Mouse (Mus musculus) activated CD4-positive, CD25-positive, alpha-beta regulatory T cell, adult 9 weeks (primary cell): ENCODE measurements around the gene 7530416G11Rik. TPM values are rescaled to one million over a fixed set of nuclear protein-coding genes. Genes with fewer than 3 reads are reported as not detected.

Experiments used
- polyA plus RNA-seq: library from polyadenylated mRNA; unstranded; fragments of 100-300 nt; shearing (Covaris generic); gene quantifications from one replicate; pipeline ENCODE4 v1.2.1, GENCODE M21; 2017

The 7530416G11Rik gene
- not detected for polyA plus RNA-seq

GRCm38 (mm10) chr15:85503127-85503526, at the start of gene 7530416G11Rik:
Gene 7530416G11Rik (minus strand): TSS chr15:85503227.

Other genes with a start within 250 kb of the 7530416G11Rik start
- 131 TPM for gene Atxn10, start 167.0 kb downstream of the 7530416G11Rik start, polyA plus RNA-seq
- not detected for gene Wnt7b, start 79.2 kb upstream of the 7530416G11Rik start, polyA plus RNA-seq
- not detected for gene Ppara, start 231.8 kb upstream of the 7530416G11Rik start, polyA plus RNA-seq